Mouse (Mus musculus) urinary bladder, adult 18-20 months (tissue): Measurements from ENCODE around the gene Zfp866.
A peak's percentile ranks its signal among the peaks of the same experiment; 100 is the strongest.

ENCODE experiments used
- DNase-seq, 2 experiments: peaks; one replicate each; pipeline ENCODE4 v3.0.0; 2022; ENCODE audit warnings: low spot score in 2 of 2, mixed read lengths in 2 of 2

Gene Zfp866

GRCm38 (mm10) chr8:69716403-69717231 is 74.4 kb downstream of the Zfp866 start:
- peak; percentile 76 to 94 for DNase-seq

GRCm38 (mm10) chr8:69715366-69715765 is 75.6 kb downstream of the Zfp866 start:
- no peak for DNase-seq

- no peak for DNase-seq
Observed at GRCm38 (mm10) chr8:69713516-69713915, 77.5 kb downstream of the Zfp866 start.
